Mouse (Mus musculus) retina, postnatal 7 days (tissue): ENCODE data around the gene Slc12a9.
"Not testable (repeated sequence)": the region's sequence is repeated elsewhere in the genome, so short reads cannot be mapped to it uniquely, and the experiment has no call there.

Source experiments
- DNase-seq: peaks from one replicate; pipeline ENCODE4 v3.0.0-alpha.2; 2012; ENCODE audit warnings: low read depth, low spot score

Slc12a9 gene

DNA sequence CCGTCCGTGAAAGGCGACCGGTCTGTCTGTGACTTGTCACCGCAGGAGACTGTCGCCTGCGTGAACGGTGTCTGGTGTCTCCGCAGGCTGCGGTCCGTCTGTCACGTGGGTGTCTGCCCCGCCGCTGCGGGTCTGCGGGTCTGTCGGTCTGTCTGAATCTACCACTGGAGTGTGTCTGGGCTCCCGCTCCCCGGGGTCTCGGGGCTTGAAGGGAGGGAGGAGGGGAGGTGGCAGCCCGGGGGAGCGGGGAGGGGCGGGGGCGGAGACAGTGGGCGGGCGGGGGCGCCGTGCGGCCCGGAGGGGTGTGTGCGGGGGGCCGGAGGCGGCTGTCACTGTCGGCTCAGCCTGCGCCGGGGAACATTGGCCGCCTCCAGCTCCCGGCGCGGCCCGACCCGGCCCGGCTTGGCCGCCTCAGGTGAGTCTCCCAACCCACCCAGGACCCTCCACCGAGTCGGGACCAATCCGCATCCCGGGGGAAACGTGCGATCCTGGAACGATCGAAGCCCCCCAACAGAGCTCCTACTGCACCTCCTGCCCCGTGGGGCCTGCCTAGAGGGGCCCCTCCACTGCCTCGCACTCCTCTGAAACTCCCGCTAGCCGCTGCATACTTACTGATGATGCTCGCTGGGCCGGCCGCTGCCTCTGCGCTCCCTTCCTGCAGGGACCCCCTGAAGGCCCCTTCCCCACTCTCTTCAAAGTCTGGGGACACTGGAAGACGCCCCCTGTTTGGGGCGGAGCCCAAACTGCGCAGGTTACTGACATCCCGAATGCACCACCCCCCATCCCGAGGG lies 45.2 kb downstream of the Slc12a9 start:
- DNase-seq = no peak

DNA sequence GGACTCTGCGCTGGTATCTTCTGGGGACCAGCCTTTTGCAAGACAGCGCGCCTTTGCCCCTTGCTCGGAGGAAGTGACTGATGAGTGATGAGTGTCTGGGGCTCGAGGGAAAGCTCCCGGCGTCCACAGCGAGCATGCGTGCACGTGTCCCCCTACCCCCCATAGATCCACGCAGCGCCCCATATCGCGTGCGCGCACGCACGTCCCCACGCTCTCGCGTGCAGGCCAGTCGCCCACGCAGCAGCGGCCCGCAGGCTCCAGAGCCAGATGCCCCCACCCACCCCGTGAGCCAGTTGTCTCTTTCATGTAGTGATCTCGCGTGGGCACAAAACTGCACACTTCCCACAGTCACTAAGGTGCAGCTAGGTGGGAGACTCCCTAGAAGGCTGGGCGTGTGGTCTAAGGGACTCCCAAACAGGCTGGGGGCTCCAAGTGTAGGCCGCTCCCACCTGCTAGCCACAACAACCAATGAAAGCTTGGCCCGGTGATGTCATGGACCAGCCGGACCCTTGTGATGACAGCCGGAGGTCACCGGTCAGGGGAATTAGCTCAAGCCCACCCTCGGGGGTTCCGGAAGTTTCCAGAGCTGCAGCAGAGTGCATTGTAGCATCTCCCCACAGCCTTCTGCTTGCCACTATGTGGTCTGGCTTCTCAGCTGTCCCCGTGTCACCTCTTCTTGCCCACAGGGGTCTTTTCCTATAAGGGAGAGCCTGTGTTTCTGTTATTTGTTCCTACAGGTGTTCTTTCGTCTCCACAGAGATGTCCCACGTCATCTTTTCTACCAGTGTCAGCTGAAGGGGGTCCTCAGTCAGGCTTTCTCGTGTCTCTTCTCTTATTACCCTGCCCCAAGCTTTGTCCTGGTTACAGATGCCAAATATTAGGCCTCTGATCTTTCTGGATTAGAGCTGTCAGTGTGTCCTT lies 46.1 kb downstream of the Slc12a9 start, which contains the start of gene Ache:
Gene Ache, plus strand, starts transcription at position 488 of the 921 bp plus-strand sequence.
- DNase-seq = no peak

DNA sequence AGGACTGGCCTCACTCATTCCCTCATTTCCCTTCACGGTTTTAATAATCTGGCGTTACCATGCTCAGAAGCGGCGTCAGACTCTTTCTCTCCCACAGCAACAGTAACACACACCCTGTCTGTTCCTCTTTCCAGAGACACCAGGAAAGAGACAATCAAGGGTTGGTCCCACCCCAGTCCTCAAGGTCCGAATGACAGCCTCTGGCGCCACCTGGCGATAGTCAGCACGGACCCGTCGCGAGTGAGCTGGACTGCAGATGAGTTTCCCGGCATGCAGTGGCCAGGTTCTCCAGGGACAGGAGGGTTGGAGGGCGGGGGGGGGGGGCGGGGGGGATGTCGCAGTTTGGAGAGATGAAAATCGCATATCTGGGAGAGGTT lies 46.8 kb downstream of the Slc12a9 start:
- DNase-seq = peak; percentile 83

DNA sequence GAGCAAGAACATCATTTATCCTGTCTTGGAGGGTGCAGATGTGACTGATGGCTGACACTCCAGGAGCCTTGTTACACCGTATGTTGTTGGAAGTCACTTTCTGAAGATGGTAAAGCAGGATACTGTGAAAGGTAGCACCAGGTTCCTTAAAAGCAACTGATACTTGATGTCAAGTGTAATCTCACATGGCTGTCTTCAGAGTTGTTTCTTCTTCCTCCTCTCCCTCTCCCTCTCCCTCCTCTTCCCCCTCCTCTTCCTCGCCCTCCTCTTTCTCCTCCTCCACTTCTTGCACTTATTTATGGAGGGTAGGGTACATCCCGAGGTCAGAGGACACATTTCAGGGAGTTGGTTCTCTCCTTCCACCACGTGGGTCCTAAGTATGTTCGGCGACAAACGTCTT lies 47.4 kb downstream of the Slc12a9 start:
- DNase-seq = no peak

DNA sequence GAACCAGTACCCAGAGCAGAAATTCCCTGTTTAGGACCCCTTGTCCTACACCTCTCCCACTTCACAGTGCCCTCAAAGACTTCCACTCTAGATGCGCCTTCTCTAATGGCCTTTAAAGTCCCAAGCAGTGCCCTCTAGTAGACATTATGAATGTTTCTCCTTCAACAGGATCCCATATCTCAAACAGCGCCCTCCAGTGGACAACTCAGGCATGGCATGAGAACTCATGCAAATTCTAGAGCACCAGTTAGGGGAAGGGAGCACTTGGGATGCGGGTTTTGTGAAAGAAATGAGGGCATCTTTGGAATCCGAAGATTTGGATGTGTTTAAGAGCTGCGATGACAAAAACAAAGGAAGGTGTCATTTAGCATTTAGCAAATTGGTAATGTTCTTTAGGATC lies 48.4 kb downstream of the Slc12a9 start:
- DNase-seq = no peak

DNA sequence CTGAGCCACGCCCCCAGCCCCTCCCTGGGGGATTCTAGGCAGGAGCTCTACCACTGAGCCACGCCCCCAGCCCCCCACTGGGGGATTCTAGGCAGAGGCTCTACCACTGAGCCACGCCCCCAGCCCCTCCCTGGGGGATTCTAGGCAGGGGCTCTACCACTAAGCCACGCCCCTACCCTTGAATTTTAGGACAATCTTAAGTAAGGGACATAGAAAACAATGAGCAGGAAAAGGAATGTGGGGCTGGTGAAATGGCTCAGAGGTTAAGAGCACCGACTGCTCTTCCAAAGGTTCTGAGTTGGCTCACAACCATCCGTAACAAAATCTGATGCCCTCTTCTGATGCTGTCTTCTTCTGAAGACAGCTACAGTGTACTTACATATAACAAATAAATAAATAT lies 49.0 kb downstream of the Slc12a9 start:
- not testable (repeated sequence) for DNase-seq

DNA sequence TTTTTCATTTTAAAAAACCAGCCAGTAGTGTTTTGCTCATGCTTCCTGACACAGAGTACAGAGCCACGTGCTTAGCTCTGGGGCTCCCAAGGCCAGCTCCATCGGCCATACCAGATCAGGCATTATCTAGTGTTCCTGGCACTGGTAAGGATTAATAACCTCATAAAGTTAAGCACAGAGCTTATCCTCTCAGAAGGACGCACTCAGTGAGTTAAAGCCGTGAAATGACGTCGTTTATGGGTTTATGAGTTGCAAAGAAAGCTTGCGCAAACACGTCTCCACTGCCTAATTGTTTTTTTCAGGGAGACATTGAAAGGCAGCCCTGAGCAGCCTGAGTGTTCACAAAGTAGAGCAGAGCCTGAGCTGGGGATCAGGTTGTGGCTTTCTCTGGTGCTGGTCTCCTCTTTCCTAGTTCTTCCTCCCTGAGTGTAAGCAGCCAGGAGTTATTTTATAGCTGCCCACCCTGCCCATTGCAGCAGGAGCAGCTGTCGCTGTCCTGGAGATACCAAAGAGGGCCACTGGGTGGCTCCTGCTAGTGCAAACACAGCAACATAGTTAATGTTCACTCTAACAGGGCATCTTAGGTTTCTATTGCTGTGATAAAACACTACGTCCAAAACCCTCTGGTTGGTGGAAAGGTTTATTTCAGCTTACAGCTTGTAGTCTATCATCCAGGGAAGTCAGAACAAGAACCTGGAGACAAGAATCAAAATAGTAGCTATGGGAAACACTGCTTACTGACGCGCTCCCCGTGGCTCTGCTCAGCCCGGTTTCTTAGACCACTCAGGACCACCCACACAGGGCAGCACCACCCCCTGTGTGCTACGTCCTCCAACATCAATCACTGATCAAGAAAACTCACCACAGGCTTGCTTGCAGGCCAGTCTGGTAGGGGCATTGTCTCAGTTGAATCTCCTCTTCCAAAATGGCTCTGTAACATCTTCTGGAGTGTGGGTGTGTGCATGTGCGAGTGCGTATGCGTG lies 55.7 kb downstream of the Slc12a9 start:
- DNase-seq = no peak

DNA sequence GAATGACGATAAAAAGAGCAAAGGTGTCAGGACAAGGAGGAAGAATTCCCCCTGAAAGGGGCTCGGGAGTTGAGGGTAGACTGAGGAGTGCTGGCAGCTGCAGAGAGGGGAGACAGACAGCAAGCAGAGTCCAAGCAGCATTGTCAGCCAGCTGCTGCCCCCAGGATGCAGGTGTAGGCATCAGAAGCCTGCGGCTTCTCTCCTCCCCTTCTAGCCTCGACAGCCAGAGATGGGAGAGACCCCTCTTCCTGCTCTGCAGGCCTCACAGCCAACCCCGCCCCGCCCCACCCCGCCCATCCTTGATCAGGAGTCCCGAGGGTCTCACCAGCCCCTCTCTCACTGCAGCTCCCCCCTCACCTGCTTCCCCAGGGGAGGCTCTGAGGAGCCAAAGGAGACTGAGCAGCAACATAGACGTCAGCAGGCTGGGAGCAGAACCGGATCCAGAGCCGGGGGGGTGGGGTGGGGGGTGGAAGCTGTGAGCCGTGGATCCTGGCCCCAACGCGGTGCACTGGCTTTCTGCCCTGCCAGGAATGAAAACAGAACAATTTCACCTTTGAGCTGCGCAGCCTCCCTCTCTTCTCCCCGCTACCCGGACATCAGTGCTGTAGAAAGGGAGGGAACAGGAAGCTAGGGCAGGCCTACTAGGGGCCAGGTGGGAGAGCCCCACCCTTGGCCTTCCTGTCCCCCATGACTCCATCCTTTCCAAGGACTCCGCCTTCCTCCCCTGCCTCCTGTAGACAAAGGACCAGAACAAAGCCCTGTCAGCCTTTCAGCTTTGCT lies 65.1 kb downstream of the Slc12a9 start:
- no peak for DNase-seq

DNA sequence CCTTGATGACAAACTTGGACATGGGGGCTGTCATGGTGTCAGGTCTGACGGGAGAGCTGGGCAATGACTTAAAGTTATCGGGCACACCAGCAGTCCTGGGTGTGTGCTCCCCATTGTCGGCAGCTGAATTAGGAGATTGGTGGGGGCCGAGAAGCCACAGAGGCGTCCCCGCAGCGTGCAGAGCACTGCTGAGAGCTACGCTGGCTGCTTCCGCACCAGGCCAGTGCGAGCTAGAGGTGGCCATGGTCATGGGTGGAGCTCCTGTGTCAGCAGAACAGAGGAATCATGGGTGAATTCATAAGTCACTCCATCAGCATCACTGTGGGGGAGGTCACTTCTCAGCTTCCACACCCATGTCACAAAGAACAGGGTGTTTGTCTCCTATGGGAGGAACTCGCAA lies 68.6 kb downstream of the Slc12a9 start:
- no peak for DNase-seq
